Comparison of ENCODE assay signal across 15 mouse cellular contexts in genomic region chr17:65933741-65934140, GRCm38 (mm10). TPM values are rescaled to one million over a fixed set of nuclear protein-coding genes. Genes with fewer than 3 reads are reported as not detected.
DNase-seq lines count a peak whose midpoint lies in the region; ATAC-seq and TF ChIP-seq lines count a peak whose summit lies in the region.
"Had no signal": no experiment of that assay in that cellular context is flagged by ENCODE, and none has a peak within 500 bp of the region (broad histone marks: within the 10 kb centered on the region; RNA-seq: fewer than 3 reads in every experiment).

No protein-coding gene starts in this region.

- no peaks in the 10 kb centered on the region for H3K9me3 ChIP-seq in lung, embryonic 14.5 days (ENCODE audit: low read depth, low read length)
- H3K9me3 ChIP-seq: embryonic facial prominence, embryonic 13.5 days; heart, embryonic 13.5 days; lung, embryonic 15.5 days had no signal

- 92% methylated on average over 2 of the region's 2 CpGs for WGBS in lung, embryonic 14.5 days

- no peak overlapping the region for H3K27ac ChIP-seq in lung, embryonic 14.5 days (ENCODE audit: low read depth)
- H3K27ac ChIP-seq: embryonic facial prominence, embryonic 13.5 days; heart, embryonic 13.5 days; lung, embryonic 15.5 days had no signal

- no peak overlapping the region for H3K9ac ChIP-seq in lung, embryonic 14.5 days
- H3K9ac ChIP-seq: embryonic facial prominence, embryonic 13.5 days; heart, embryonic 13.5 days; lung, embryonic 15.5 days had no signal

- TF ChIP-seq CTCF in lung, embryonic 14.5 days (IDR thresholded peaks at IDR 0.05; ENCODE audit: low read depth): peak; percentile 65

- intact Hi-C loops in heart, postnatal 25 days (cut with DNase I): no loop called here

- ATAC-seq in lung, embryonic 14.5 days (ENCODE audit: insufficient read depth): no peak
- ATAC-seq: activated CD4-positive, CD25-positive, alpha-beta regulatory T cell, adult 4 months; intestine, embryonic 16.5 days had no signal

- H3K4me1 ChIP-seq in lung, embryonic 14.5 days (ENCODE audit: insufficient read depth): peaks cover 8% of the 10 kb centered on the region

- no peak overlapping the region for H3K4me3 ChIP-seq in lung, embryonic 14.5 days (ENCODE audit: low read depth, low read length)
- H3K4me3 ChIP-seq: embryonic facial prominence, embryonic 13.5 days; heart, embryonic 13.5 days; lung, embryonic 15.5 days had no signal

- peaks cover 40% of the 10 kb centered on the region for H3K36me3 ChIP-seq in lung, embryonic 14.5 days (ENCODE audit: insufficient read depth)

- H3K27me3 ChIP-seq in lung, embryonic 14.5 days (ENCODE audit: insufficient read depth, low read length): no peaks in the 10 kb centered on the region
- H3K27me3 ChIP-seq: embryonic facial prominence, embryonic 13.5 days; heart, embryonic 13.5 days; lung, embryonic 15.5 days had no signal

- no peak overlapping the region for H3K4me2 ChIP-seq in lung, embryonic 14.5 days
- H3K4me2 ChIP-seq: embryonic facial prominence, embryonic 13.5 days; heart, embryonic 13.5 days; lung, embryonic 15.5 days had no signal

- DNase-seq in adrenal gland, postnatal 14 days: peak; percentile 24
- no peak for DNase-seq in adrenal gland, postnatal 25 days
- DNase-seq in lung, embryonic 14.5 days: no peak
- no peak for DNase-seq in lung, postnatal 10 days
- DNase-seq in ZHBTc4 (ENCODE audit: low read depth, low spot score): peak; percentile 65
- peak; percentile 55 for DNase-seq in naive thymus-derived CD4-positive, alpha-beta T cell, adult 2 months (ENCODE audit: low read depth)
- DNase-seq in heart, postnatal 25 days (ENCODE audit: low spot score): no peak
- no peak for DNase-seq in layer of hippocampus, postnatal 14 days (ENCODE audit: low spot score in 2 of 2)
- DNase-seq: cerebellum, adult 18-20 months; right cerebral cortex, adult 18-20 months had no signal

RNA-seq across cellular contexts. Expression of gene Twsg1, which starts 17.3 kb away (rescaled TPM):
- 63.8 and 79.5 TPM in 2 replicates for total RNA-seq in adrenal gland, postnatal 14 days (2021)
- total RNA-seq in adrenal gland, postnatal 25 days (2021): 93.9 and 106 TPM in 2 replicates
- polyA plus RNA-seq in lung, embryonic 14.5 days (2014; fragmentation: Nextera tagmentation; extraction: Ambion mirVana): 142 and 143 TPM in 2 replicates
- 10 to 100 TPM; 72.8 to 76.8 TPM for total RNA-seq in heart, postnatal 25 days (2021)
- 10 to 100 TPM; 24.6 to 34.4 TPM for total RNA-seq in layer of hippocampus, postnatal 14 days (2021)

RNA-seq across cellular contexts. Expression of gene Ralbp1, which starts 48.1 kb away (rescaled TPM):
- 37.6 and 48.7 TPM in 2 replicates for total RNA-seq in adrenal gland, postnatal 14 days (2021)
- 48.4 and 56.4 TPM in 2 replicates for total RNA-seq in adrenal gland, postnatal 25 days (2021)
- polyA plus RNA-seq in lung, embryonic 14.5 days (2014; fragmentation: Nextera tagmentation; extraction: Ambion mirVana): 61.4 and 65.8 TPM in 2 replicates
- 10 to 100 TPM; 37.8 to 38.6 TPM for total RNA-seq in heart, postnatal 25 days (2021)
- total RNA-seq in layer of hippocampus, postnatal 14 days (2021): 10 to 100 TPM; 43.7 to 45.7 TPM

Comparison
In these comparisons a context has a peak if more than half of its experiments do, and no peak if none do; other contexts are left out.
1. DNase-seq: peak in adrenal gland, postnatal 14 days (single experiment), ZHBTc4 (single experiment) and naive thymus-derived CD4-positive, alpha-beta T cell, adult 2 months (single experiment); none in adrenal gland, postnatal 25 days (single experiment), lung, embryonic 14.5 days (single experiment), lung, postnatal 10 days (single experiment), heart, postnatal 25 days (single experiment) and layer of hippocampus, postnatal 14 days (0 of 2).